Mouse (Mus musculus) CH12.LX (cell line): Measurements from ENCODE around the gene Stag1. TPM values are rescaled to one million over a fixed set of nuclear protein-coding genes. Genes with fewer than 3 reads are reported as not detected.

Experiments
- DNase-seq: peaks from one replicate; pipeline ENCODE4 v3.0.0-alpha.2; 2013; ENCODE audit errors: extremely low read depth
- H3K27ac ChIP-seq: 2 replicates; pipeline ENCODE4 v1.5.1; 2012; ENCODE audit warnings: low read depth, mild to moderate bottlenecking, control low read depth, moderate library complexity; ENCODE audit not compliant: insufficient read depth
- H3K27me3 ChIP-seq: replicated peaks from 2 replicates; pipeline ENCODE3; 2012; ENCODE audit warnings: inconsistent platforms
- H3K36me3 ChIP-seq, 2 experiments: replicated peaks in 1 of 2; 2 replicates each; pipeline versions ENCODE3 to v1.6.1; 2012; ENCODE audit warnings: inconsistent platforms in 1 of 2, low read length in 1 of 2, mild to moderate bottlenecking in 1 of 2, mixed read lengths in 1 of 2, moderate library complexity in 1 of 2; ENCODE audit not compliant: control insufficient read depth in 1 of 2, insufficient read depth in 1 of 2
- H3K4me1 ChIP-seq, 2 experiments: 2 replicates each; pipeline ENCODE4 v1.6.1; 2012; ENCODE audit warnings: inconsistent platforms in 1 of 2, moderate library complexity in 1 of 2; ENCODE audit not compliant: insufficient read depth in 2 of 2, control insufficient read depth in 1 of 2
- H3K4me2 ChIP-seq: 2 replicates; pipeline ENCODE4 v1.6.1; 2012; ENCODE audit warnings: low read depth, mild to moderate bottlenecking, control low read depth; ENCODE audit not compliant: poor library complexity, insufficient read depth, severe bottlenecking
- H3K4me3 ChIP-seq, 3 experiments: fragments of 150-350 bp in 1 of 3; sonication (generic) in 1 of 3; replicated peaks in 1 of 3; 2 replicates each; pipeline versions ENCODE3 to v1.5.1; 2011 to 2012; ENCODE audit warnings: low read depth in 2 of 3, low read length in 2 of 3, mild to moderate bottlenecking in 2 of 3, moderate library complexity in 2 of 3, control low read depth in 1 of 3, improper control_type of control experiment in 1 of 3, inconsistent platforms in 1 of 3, mixed read lengths in 1 of 3; ENCODE audit not compliant: poor library complexity in 1 of 3
- H3K79me2 ChIP-seq: replicated peaks from 2 replicates; pipeline ENCODE4 v1.6.1; 2012; ENCODE audit warnings: mild to moderate bottlenecking, moderate library complexity; ENCODE audit not compliant: control insufficient read depth, poor library complexity, insufficient read depth, severe bottlenecking; ENCODE audit errors: extremely low read depth
- H3K9ac ChIP-seq: 2 replicates; pipeline ENCODE4 v1.6.1; 2012; ENCODE audit warnings: low read depth, mild to moderate bottlenecking, control low read depth, moderate library complexity; ENCODE audit not compliant: insufficient read depth
- H3K9me3 ChIP-seq: replicated peaks from 2 replicates; pipeline ENCODE3; 2012; ENCODE audit warnings: low read length, inconsistent platforms, mixed read lengths
- BHLHE40 ChIP-seq: IDR thresholded peaks from 2 replicates; pipeline ENCODE4 v1.6.1; 2011; ENCODE audit warnings: mild to moderate bottlenecking, low read depth, low read length, improper control_type of control experiment
- CHD1 ChIP-seq: IDR thresholded peaks from 2 replicates; pipeline ENCODE4 v1.6.1; 2012; ENCODE audit warnings: low read depth, low read length, improper control_type of control experiment, inconsistent platforms
- CHD2 ChIP-seq: IDR thresholded peaks from 2 replicates; pipeline ENCODE4 v1.6.1; 2011; ENCODE audit warnings: low read length, improper control_type of control experiment
- E2F4 ChIP-seq: IDR thresholded peaks from 2 replicates; pipeline ENCODE4 v1.6.1; 2011; ENCODE audit warnings: low read depth, low read length, improper control_type of control experiment; ENCODE audit not compliant: insufficient replicate concordance
- ELF1 ChIP-seq: IDR thresholded peaks from 2 replicates; pipeline ENCODE4 v1.6.1; 2014; ENCODE audit warnings: low read depth, mild to moderate bottlenecking, inconsistent platforms, low read length, improper control_type of control experiment
- EP300 ChIP-seq: IDR thresholded peaks from 2 replicates; pipeline ENCODE4 v1.6.1; 2011; ENCODE audit warnings: low read length, improper control_type of control experiment
- GABPA ChIP-seq: IDR thresholded peaks from 2 replicates; pipeline ENCODE4 v1.6.1; 2012; ENCODE audit warnings: low read depth, low read length, improper control_type of control experiment, inconsistent platforms; ENCODE audit not compliant: insufficient replicate concordance
- JUN ChIP-seq: IDR thresholded peaks from 2 replicates; pipeline ENCODE4 v1.6.1; 2011; ENCODE audit warnings: low read depth, mild to moderate bottlenecking, low read length, improper control_type of control experiment, moderate library complexity; ENCODE audit not compliant: insufficient read depth
- MAFK ChIP-seq: IDR thresholded peaks from 2 replicates; pipeline ENCODE4 v1.6.1; 2011; ENCODE audit warnings: low read length, improper control_type of control experiment; ENCODE audit not compliant: insufficient replicate concordance
- MAX ChIP-seq: IDR thresholded peaks from 2 replicates; pipeline ENCODE4 v1.6.1; 2011; ENCODE audit warnings: low read length, improper control_type of control experiment
- MXI1 ChIP-seq: IDR thresholded peaks from 2 replicates; pipeline ENCODE4 v1.6.1; 2011; ENCODE audit warnings: mild to moderate bottlenecking, low read depth, low read length, improper control_type of control experiment
- MYC ChIP-seq: IDR thresholded peaks from 2 replicates; pipeline ENCODE4 v1.6.1; 2011; ENCODE audit warnings: low read depth, mild to moderate bottlenecking, improper control_type of control experiment, low read length
- NRF1 ChIP-seq: IDR thresholded peaks from 2 replicates; pipeline ENCODE4 v1.6.1; 2014; ENCODE audit warnings: low read depth, mild to moderate bottlenecking, inconsistent platforms, low read length, improper control_type of control experiment, moderate library complexity
- PAX5 ChIP-seq: IDR thresholded peaks from 2 replicates; pipeline ENCODE4 v1.6.1; 2012; ENCODE audit warnings: low read length, inconsistent platforms, mixed read lengths
- POLR2AphosphoS2 ChIP-seq: IDR thresholded peaks from 2 replicates; pipeline ENCODE4 v1.6.1; 2011; ENCODE audit warnings: low read depth, low read length, improper control_type of control experiment
- RAD21 ChIP-seq: IDR thresholded peaks from 2 replicates; pipeline ENCODE4 v1.6.1; 2011; ENCODE audit warnings: low read depth, mild to moderate bottlenecking, low read length, improper control_type of control experiment, moderate library complexity
- RCOR1 ChIP-seq: conservative IDR thresholded peaks from 2 replicates; pipeline ENCODE4 v1.6.1; 2012; ENCODE audit warnings: low read depth, mild to moderate bottlenecking, inconsistent platforms, low read length, improper control_type of control experiment
- SIN3A ChIP-seq: IDR thresholded peaks from 2 replicates; pipeline ENCODE4 v1.6.1; 2012; ENCODE audit warnings: low read length, improper control_type of control experiment, inconsistent platforms
- TBP ChIP-seq: conservative IDR thresholded peaks from 2 replicates; pipeline ENCODE4 v1.6.1; 2011; ENCODE audit warnings: low read depth, low read length, improper control_type of control experiment
- TCF12 ChIP-seq: IDR thresholded peaks from 2 replicates; pipeline ENCODE4 v1.6.1; 2014; ENCODE audit warnings: low read depth, mild to moderate bottlenecking, inconsistent platforms, low read length, improper control_type of control experiment
- USF1 ChIP-seq: IDR thresholded peaks from 2 replicates; pipeline ENCODE4 v1.6.1; 2014; ENCODE audit warnings: low read depth, mild to moderate bottlenecking, inconsistent platforms, low read length, improper control_type of control experiment
- USF2 ChIP-seq: conservative IDR thresholded peaks from 2 replicates; pipeline ENCODE4 v1.6.1; 2011; ENCODE audit warnings: low read depth, low read length, improper control_type of control experiment
- ZKSCAN1 ChIP-seq: IDR thresholded peaks from 2 replicates; pipeline ENCODE4 v1.6.1; 2012; ENCODE audit warnings: low read depth, inconsistent platforms, low read length, improper control_type of control experiment, borderline replicate concordance
- ZMIZ1 ChIP-seq: IDR thresholded peaks from 2 replicates; pipeline ENCODE4 v1.6.1; 2012; ENCODE audit warnings: low read depth, mild to moderate bottlenecking, inconsistent platforms, low read length, improper control_type of control experiment
- dilution Hi-C: fragments of 300-500 bp; cut with MboI; formaldehyde crosslinking; loops from 2 replicates; pipeline ENCODE4 v1.14.3; 2020; ENCODE audit warnings: low sequenced_read_pairs; ENCODE audit not compliant: extremely low pct_unique_long_range_greater_than_20kb, extremely low pct_ligation_motif_present
- in situ Hi-C: fragments of 300-500 bp; cut with MboI; formaldehyde crosslinking; loops from 3 replicates; pipeline ENCODE4 v1.14.3; 2019; ENCODE audit warnings: low sequenced_read_pairs, low pct_ligation_motif_present, low pct_unique_long_range_greater_than_20kb, mixed read lengths
- polyA plus RNA-seq: library from polyadenylated mRNA; unstranded; fragments of >175 nt; gene quantifications from 2 replicates; pipeline ENCODE4 v1.2.1, GENCODE M21; 2012; ENCODE audit warnings: low read depth; ENCODE audit not compliant: insufficient read length
- total RNA-seq, 2 experiments: library from RNA; depleted of rRNA; stranded (reverse); fragments of 300-350 nt in 1 of 2; fragments of >200 nt in 1 of 2; gene quantifications; 2 replicates each; pipeline ENCODE4 v1.2.3; 2012 to 2014

Gene Stag1
- total and polyA plus RNA-seq, 3 experiments, result 24.5 to 45.9 (median 33.7) TPM

DNA sequence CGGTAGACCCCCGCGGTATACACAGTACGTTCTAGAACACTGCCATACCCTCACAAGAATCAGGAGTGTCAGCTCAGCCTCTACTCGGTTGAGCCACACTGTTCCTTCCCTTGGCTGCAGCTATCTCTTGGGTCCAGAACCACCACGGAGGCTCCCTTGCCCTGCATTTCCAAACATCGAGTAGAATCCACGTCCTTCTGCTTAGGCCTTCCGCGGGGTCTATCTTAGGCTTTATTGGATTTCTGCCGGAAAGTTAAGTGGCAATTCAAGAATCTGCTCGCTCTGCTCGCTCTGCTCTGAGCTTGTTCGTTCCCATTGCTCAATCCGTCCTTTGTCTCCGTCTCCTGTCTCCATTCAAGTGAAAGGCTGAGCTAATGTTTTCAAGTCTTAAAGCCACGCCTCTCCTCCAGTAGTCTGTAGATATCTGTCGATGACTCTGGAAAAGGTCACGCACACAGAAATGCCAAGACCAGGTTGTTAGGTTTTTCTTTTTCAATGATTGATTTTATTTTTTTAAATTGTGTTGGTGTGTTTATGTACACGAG is 17.3 kb upstream of the Stag1 start:
- Histone ChIP-seq H3K79me2 (no peaks in the 10 kb centered on the region), H3K9ac (no peak overlapping the region), H3K4me2 (no peak overlapping the region), H3K4me1 (0 out of 4 replicates have a peak, but pooled peaks cover 0 to 3% of the 10 kb centered on the region in 2 experiments), H3K9me3 (no peaks in the 10 kb centered on the region), H3K4me3 (no peak overlapping the region), H3K27me3 (no peaks in the 10 kb centered on the region), H3K27ac (no peak overlapping the region), H3K36me3 (no peaks in the 10 kb centered on the region)
- dilution Hi-C loops (no loop called here), in situ Hi-C loops (no loop called here)
- no peak for TF ChIP-seq ELF1
- no peak for TF ChIP-seq JUN
- no peak for TF ChIP-seq SIN3A
- TF ChIP-seq CHD2, result no peak
- TF ChIP-seq MAX, result no peak
- TF ChIP-seq ZKSCAN1, result no peak
- TF ChIP-seq POLR2AphosphoS2, result no peak
- TF ChIP-seq TBP, result no peak
- TF ChIP-seq USF1, result no peak
- TF ChIP-seq TCF12, result no peak
- TF ChIP-seq E2F4, result no peak
- no peak for TF ChIP-seq BHLHE40
- no peak for DNase-seq

- Histone ChIP-seq H3K9ac (no peak overlapping the region), H3K79me2 (no peaks in the 10 kb centered on the region), H3K9me3 (no peaks in the 10 kb centered on the region), H3K4me3 (no peak overlapping the region), H3K4me2 (no peak overlapping the region), H3K27me3 (no peaks in the 10 kb centered on the region), H3K27ac (no peak overlapping the region), H3K4me1 (0 out of 4 replicates have a peak, but pooled peaks cover 0 to 3% of the 10 kb centered on the region in 2 experiments), H3K36me3 (no peaks in the 10 kb centered on the region)
- dilution Hi-C loops, result no loop called here
- TF ChIP-seq TBP (no peak), MYC (no peak), EP300 (no peak), JUN (no peak), CHD1 (no peak), MAFK (no peak), ZMIZ1 (no peak), USF2 (no peak), MAX (no peak), BHLHE40 (no peak), RAD21 (no peak), RCOR1 (no peak), GABPA (no peak), MXI1 (no peak), NRF1 (no peak), PAX5 (no peak), SIN3A (no peak), ZKSCAN1 (no peak)
- in situ Hi-C loops, result no loop called here
- DNase-seq, result no peak
Measured at GRCm38 (mm10) chr9:100581543-100582492, 15.8 kb upstream of the Stag1 start.
